Mouse (Mus musculus): ENCODE data around the gene Samhd1.

Samhd1 gene

DNA sequence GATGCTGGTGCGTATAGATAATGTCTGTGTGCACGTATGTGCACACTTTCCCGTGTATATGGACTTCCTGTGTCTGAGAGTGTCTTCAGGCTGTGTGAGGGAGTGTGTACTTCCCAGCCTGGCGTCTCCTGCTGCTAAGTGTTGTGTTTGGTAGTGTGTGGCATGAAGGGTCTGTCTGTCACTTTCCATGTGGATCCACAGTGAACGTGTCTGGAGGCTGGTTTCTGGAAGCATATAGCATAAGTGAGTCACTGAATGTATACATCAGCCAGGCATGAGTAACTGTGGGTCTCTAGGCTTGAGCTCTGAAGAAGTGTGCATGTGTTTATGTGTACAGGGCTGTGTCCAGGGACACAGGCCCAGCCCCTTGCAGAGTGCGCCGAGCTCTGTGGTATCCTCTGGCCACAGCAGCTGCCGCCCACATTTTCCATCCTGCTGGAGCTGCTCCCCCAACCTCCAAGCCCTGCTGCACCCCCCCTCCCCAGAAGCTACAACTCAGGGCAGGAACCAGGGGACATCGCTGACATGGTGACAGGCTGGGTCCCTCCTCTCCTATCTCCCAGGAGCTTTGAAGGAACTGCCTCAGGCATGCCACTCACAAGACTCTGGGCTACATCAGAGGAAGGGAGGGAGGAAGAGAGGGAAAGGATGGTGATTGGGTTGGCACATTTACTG is 61.5 kb downstream of the Samhd1 start:
- in situ Hi-C loops (cut with MseI, MboI), result no loop called here

DNA sequence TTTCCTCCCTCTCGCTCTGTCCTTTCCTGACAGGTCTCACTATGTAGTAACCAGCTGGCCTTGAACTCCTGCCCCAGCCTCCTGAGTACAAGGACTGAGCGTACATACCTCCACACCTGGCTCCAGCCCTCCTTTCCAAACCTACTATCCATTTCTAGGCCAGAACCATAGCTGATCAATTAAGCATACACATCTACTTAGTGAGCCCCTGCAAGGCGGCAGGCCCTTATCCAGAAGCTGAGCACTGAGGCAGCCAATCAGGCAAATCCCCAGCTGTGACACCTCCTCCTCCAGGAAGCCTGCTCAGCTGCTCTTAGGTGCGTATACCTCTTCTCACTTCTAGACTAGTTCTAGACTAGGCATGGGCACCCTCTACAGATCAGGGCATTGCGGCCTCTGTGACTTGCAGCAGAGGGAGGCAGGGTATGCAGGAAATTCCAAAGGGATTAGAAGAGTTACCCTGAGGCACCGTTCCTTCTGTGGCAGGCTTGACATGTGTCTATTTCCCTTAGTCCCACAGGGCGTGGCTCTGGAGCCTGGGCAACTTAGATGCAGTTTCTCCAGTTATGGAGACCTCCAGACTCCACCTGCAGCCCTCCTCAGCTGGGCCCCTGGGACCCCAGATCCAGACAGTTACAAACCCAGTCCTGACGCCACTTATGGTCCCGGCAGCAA is 62.6 kb downstream of the Samhd1 start:
- in situ Hi-C loops (cut with MseI, MboI), result no loop called here

DNA sequence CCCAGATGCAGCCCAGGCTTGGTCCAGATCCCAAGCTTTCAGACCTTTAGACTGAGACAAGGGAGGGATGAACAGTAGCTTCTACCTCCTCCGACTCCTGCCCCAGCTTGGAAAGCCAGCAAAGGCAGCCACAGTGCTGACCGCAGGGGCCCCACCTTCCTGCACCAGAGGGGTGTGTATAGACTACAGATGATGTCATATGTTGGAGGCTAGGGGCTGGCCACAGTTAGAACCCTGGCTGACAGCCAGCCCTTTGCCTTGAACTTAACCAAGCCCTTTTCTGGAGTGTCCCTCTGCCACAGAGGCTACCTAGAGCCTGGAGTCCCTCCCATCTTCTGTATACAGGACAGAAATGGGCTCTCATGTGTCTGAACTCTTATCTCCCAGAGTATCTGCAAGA is 63.5 kb downstream of the Samhd1 start:
- in situ Hi-C loops (cut with MseI, MboI), result no loop called here

DNA sequence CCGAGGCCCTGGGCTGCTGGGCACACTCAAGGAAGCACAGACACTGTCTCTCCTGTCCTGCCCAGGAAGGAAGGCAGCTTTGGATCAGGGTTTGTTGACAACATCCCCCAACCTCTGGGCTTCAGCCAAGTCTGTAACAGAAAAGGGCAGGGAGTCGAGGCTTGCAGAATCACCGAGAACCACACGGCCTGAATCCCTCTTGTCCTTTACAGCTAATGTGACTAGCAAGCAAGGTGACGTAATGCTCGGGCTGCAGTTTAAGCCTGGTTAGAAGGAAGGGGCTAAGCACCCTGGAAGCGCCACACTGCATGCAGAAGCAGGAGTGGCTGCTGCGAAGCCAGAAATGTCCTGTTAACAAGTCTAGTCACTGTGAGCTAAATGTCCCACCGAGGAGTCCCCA is 64.7 kb downstream of the Samhd1 start:
- in situ Hi-C loops (cut with MseI, MboI), result no loop called here

DNA sequence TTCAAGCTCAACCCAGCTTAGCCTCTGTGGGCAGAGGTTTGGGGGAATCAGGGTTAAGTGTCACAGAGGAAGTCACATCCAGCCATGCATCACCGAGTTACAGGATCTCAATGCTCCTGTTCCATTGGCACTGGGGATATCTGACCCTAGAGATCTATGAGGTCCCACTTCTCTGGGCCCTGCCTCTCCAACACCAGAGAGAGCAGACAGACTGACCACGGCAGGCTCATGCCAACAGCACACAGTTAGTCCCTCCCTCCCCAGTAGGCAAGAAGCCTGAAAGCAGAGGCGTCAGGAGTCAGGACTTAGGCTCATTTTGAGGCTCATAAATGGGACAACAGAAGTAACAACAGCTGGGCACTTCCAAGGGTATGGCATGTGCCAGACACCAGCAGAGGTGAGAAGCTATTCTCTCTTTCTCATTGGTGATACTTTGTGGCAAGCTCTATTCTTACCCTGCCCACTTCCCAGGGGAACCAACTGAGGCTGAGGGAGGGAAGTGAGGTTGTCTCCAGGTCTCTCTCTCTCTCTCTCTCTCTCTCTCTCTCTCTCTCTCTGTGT is 65.2 kb downstream of the Samhd1 start:
- in situ Hi-C loops (cut with MseI, MboI), result no loop called here

DNA sequence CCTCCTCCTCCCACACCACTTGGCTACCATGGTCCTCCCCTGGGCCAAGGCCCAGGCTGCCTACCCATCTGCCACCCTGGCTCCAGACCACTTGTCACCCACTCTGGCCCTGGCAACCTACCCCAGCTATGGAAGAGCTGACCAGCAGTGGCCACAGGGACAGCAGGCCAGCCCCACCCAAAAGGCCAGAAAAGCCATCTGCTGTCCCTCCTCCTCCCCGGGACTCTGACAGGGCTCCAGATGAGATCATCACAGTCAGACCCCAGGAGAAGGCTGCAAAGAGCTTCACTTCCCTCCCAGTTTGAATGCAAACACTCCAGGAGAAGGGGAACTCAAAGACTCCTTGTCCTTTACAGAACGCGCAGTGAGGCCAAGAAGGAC is 65.7 kb downstream of the Samhd1 start:
- in situ Hi-C loops (cut with MseI, MboI), result no loop called here

DNA sequence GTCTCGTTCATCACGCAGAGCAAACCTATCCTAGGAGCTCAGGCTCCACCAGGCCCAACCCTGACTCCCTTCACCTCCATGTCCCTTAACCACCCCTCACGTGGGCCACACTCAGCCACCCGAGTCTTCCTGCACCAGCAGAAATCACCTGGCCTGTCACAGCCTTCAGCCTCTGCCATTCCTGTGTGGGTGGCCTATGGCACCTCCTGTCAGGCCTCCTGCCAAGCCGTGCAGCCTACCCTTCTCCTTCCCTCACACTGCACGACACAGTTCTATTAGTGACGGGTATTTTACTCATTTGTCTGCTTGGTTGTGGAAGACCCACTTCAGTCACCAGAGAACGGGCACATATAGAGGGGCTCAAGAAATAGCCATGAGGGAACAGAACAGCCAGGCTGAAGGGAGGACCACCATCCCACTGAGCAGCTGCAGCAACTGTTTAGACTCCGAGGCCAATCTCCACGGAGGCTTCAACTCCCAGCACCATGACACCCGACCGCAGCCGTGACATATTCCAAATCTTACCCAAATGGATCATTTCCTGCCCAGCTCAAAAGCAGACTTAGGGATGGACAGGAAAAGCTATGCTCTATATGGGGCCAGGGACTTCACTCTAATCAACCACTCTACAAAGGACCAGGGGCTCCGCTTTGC is 66.2 kb downstream of the Samhd1 start:
- in situ Hi-C loops (cut with MseI, MboI), result no loop called here

DNA sequence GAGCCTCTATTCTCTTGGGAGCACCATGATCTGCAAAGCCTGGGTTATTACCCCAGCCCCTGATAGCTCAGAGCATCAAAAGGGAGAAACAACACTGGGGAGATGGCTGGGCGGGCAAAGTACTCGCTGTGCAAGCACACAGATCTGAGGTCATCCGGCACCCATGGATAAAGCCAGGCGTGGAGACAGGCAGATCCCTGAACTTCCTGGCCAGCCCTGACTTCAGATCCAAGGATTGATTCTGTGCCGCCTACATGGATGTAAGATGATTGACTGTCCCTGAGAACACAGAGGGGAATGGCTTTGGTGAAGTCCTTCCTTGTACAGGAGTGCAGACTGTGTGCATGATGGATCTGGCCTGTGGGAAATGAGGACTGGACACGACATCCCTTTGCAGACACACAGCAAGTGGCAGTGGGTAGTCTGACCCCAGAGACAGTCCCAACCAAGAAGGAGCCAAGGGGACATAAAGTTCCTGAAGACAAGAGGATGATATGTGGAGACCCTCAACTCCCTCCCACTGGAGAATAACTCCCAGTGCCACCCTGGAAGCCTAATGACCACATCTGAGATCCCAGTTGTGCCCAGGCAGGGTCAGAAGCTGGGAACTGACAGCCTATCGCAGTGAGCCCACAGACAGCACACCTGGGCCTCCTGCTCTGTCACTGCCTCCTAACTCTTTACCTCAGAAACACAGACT is 68.2 kb downstream of the Samhd1 start:
- in situ Hi-C loops (cut with MseI, MboI), result no loop called here

DNA sequence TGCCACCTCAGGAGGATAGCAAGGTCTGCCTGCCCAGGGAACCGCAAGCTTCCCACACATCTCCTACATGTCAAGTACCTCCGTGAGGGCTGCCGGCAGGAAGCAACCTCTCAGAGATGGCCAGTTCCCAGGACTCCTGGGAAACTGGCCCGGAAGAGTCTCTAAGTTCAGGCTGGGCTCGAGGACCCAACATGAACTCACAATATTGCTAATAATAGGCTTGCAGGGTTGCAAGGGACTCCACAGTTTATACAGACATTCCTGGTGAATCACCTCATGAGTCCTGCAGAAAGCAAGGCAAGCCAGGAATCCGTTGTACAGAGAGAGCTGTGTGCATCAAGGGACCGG is 69.2 kb downstream of the Samhd1 start:
- in situ Hi-C loops (cut with MseI, MboI), result no loop called here

DNA sequence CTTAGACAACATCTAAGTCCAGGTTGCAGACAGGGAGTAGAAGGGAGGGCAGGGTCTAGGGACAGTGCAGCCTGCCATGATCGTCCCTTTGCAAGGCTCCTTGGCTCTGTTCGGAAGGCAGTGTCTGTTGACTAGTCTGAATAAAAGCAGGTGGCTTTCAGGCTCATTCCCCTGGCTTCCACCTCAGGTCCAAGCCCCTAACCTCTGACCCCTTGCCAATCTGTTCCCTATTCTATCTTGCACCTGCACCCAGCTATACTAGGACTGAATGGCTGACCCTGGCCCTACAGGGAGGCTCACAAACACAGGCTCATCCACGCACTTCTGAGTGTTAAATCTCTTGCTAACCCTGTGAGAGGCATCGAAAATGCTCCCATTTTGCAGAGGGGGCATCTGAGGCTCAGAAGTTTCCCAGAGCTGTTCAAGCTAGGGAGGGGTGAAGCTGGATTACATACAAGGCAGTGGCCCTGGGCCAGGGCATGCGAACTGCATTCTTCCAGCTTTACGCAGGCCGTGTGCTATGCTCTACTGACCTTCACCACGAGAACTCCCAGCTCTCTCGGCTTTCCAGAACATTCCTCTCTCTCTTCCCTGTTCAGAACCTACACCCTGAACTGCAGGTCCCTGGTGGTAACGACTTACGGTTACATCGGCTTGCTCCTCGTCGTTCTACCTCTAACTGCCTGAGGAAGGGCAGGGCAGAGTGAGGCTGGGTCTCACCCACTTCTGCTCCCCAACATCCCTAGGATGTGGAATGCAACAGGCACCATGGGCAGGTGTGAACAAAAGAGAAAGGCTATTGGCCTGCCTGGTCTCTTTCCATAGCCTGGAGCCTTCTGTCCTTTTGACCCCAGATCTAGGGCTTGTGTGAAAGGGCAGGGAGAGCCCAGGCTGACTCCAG is 69.8 kb downstream of the Samhd1 start:
- in situ Hi-C loops (cut with MseI, MboI), result no loop called here

DNA sequence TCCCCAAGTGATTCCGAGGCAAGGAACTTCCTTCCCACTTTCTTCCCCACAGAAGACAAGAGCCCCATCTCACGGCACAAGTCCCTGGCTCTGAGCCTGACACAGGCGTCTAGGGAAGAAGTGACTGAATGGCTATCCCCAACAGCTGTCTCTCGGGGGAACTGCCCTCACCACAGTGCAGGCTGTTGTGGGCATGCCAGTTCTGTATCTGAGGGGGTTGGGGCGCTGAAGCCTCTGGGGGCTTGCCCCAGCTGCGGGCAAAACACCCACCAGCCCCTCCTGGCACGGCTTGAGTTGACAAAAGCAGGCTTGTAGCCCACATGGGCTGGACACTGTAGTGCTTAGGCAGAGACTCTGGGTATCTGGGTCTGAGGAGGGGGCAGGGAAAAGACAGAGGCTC is 70.9 kb downstream of the Samhd1 start:
- in situ Hi-C loops (cut with MseI, MboI), result no loop called here

DNA sequence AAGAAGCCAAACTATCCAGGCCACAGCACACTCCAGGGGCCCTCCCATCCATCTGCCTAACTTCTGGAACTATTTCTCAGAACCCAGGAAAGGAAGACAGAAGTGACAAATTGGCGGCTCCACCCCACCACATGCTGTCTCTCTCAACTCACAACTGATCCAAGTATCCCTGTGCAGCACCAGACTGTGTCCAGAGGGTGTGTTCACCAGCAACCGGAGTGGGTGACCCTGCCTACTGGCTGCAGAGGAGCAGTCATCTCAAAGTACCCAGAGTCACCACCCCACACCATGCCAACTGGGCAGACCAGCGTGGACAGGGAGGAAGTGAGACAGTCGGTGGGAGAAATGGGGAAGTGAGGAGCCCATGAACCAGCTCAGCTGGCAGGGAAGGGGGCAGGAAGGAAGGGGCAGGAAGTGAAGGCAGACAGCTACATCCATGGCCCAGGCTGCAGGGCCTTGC is 71.8 kb downstream of the Samhd1 start:
- in situ Hi-C loops (cut with MseI, MboI), result no loop called here

DNA sequence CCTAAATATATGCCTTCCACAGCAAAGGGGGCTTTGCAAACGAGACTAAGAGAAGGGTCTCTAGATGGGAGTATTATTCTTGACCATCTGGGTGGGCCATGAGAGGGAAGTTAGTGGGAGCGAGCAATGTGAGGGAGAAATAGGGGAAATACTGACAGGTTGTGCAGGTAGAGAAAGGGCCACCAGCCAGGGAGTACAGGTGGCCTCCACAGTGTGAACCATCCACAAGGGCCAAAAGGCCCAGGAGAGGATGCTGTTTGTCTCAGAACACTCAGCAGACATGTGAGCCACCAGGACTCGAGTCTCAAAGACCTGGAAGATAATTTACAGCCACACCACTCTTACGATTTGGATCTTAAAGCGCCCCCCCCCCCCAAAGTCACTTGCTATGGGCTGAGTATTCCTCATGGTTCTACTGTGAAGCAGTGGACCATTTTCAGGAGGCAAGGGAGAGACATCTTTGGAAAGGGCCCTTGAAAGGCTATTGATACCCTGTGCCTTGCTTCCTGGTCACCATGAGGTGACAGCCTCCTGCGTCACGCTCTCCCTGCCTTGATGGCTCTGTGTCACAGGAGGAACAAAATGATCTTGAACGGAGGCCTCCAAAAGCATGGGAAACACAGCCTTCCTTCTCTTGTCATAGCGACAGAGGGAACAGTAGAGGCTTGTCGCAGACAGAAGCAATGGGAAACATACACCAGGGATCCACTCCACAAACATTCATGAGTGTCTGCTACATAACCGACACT is 74.3 kb downstream of the Samhd1 start:
- in situ Hi-C loops (cut with MseI, MboI), result no loop called here

DNA sequence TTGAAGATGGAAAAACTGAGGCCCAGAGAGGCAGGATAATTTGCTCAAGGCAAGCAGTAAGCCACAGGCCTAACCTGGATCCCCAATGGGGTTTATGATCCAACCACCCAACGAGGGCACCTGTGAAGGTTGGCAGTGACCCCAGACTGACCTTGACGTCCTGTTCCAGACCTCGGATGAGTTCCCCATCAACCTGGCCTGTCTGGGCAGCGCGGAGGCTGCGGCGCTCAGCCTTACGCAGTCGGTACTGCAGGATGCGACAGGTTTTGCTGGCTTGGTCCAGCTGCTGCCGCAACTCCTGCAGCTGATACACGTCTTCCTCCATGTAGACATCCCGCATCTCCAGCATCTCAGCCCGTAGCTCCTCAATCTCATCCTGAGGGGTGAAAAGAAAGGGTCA is 75.0 kb downstream of the Samhd1 start:
- in situ Hi-C loops (cut with MseI, MboI), result no loop called here

DNA sequence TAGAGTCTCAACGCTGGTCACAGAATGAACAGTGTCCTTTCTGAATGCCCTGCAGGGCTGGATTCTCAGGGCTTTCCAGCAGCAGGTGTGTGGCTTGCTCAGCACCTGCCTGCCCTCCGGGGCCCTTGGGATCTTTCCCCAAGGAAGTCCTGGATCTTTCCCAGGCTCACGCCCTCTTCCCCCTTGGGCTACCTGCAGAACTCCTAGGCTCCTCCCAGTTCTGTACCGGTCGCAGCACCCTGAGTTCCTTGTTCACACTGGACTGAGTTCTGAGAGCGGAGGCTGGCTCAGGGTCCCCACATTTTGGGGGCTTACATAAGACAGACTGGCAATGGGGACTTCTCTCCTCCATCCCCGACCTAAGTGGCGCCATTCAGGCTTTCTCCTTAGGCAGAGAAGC is 75.9 kb downstream of the Samhd1 start:
- in situ Hi-C loops (cut with MseI, MboI), result no loop called here

DNA sequence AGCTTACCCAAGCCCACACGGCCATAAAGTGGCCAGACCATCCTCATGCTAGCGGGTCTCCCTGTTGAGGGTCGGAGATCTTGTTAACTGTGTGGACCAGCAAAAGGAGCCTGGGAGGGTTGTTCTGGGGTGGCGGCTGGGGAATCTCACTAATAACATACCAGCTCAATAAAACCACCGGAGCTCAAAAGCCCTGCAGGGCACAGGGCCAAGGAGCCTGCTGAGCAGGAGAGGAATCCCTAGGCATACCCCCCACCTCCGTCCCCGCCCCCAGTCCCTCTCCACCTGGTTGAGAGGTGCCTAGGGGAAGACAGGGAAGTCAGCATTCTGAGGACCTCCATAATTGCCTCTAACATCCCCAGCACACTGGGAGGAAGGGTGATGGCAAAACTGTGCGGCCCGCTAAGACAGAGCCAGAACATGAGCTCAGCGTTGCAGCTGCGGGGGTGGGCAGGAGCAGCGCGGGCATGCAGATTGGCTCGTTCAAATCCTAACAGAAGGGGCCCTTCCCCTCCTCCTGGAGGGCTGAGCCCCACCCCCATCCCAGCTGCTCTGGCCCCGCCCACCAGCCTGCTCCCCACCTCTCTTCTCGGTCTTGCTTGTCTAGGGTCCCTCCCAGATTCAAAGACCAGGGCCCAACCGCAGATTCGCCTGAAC is 76.6 kb downstream of the Samhd1 start:
- in situ Hi-C loops (cut with MseI, MboI), result no loop called here

DNA sequence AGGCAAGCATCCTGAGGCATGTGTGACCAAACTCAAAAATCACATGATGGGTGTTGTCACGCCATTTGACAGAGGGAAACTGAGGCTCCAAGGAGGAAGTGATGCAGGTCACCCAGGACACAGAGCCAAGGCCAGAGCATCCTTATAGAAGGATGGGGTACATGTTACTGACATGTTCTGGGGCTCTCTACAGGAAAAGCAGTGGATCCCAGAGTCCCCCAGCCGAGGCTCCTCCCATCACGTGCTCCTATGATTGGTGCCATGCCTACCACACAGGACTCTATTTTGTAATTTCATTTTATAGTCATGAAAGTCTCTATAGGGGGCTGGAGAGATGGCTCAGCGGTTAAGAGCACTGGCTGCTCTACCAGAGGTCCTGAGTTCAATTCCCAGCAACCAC is 77.3 kb downstream of the Samhd1 start:
- in situ Hi-C loops (cut with MseI, MboI), result no loop called here

DNA sequence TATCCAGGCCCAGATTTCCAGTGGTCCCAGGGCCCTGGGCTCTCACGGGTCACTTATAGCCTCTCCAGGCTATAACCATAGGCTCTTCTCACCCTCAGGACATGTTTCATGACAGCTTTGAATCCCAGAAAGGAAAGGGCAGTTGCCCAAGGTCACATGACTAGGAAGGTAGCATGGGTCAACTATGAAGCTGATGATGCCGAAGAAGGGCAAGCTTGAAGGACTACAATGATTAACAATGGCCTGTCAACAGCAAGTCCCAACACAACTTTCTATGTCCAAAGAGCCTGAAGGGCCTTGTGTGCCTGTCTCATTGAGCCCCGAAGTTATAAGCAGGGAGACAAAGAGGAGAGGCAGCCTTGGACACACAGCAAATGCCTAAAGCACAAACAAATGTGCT is 77.9 kb downstream of the Samhd1 start:
- in situ Hi-C loops (cut with MseI, MboI), result no loop called here

DNA sequence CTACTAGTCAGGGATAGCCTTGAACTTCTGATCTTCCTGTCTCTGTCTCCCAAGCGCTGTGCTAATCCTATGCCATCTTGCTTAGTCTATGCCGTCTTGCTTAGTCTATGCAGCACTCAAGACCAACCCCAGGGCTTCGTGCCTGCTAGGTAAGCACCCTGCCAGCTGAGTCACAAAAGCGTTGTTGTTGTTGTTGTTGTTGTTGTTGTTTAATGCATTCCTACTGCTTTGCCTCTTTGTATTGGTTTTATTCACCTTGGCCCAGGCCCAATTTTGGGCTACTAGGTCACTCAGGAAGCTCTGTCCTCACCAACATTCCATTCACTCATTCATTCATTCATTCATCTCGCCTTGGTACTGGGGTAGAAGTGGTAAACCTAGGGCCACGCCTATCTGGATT is 79.3 kb downstream of the Samhd1 start:
- in situ Hi-C loops (cut with MseI, MboI), result no loop called here

DNA sequence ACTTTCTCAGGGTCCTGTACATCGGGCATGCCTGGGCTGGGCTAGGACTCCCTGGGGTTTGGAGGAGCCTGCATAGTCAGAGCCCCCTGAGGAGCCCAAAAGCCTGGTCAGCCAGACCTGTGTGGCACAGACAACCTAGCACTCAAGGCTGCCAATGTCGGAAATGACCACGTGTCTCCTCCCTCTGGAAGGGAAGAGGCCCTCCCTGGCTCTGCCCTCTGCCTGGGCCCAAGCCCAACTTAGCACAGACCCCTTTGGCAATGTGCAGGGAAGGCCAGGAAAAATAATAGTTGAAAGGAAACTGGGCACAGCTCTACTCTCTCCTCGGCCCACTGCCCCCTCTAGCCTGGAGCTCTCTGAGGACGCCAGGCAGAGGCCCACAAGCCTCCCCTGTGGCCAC is 80.2 kb downstream of the Samhd1 start:
- in situ Hi-C loops (cut with MseI, MboI), result no loop called here

Measured in mouse trophoblast stem cell (cell line).